Mouse (Mus musculus) hindbrain, embryonic 10.5 days (tissue): Measurements from ENCODE around the gene Reep6. TPM values are rescaled to one million over a fixed set of nuclear protein-coding genes. Genes with fewer than 3 reads are reported as not detected.
A peak's percentile ranks its signal among the peaks of the same experiment; 100 is the strongest.
"Not testable (repeated sequence)": the region's sequence is repeated elsewhere in the genome, so short reads cannot be mapped to it uniquely, and the experiment has no call there.

Experiments used
- DNase-seq: peaks from one replicate; pipeline ENCODE4 v3.0.0-alpha.2; 2017; ENCODE audit warnings: low spot score
- H3K27ac ChIP-seq: fragments of 300-500 bp; sonication (generic); 2 replicates; pipeline ENCODE4 v1.5.1; 2016; ENCODE audit warnings: mild to moderate bottlenecking, moderate library complexity
- H3K27me3 ChIP-seq: fragments of 300-500 bp; sonication (generic); 2 replicates; pipeline ENCODE4 v1.6.1; 2016; ENCODE audit warnings: mild to moderate bottlenecking; ENCODE audit not compliant: poor library complexity, insufficient read depth, severe bottlenecking
- H3K36me3 ChIP-seq: fragments of 300-500 bp; sonication (generic); 2 replicates; pipeline ENCODE4 v1.6.1; 2016; ENCODE audit warnings: mild to moderate bottlenecking, moderate library complexity
- H3K4me1 ChIP-seq: fragments of 300-500 bp; sonication (generic); replicated peaks from 2 replicates; pipeline ENCODE4 v1.6.1; 2016; ENCODE audit warnings: mild to moderate bottlenecking
- H3K4me3 ChIP-seq: fragments of 300-500 bp; sonication (generic); 2 replicates; pipeline ENCODE4 v1.5.1; 2016; ENCODE audit warnings: mild to moderate bottlenecking, moderate library complexity
- H3K9me3 ChIP-seq: fragments of 300-500 bp; sonication (generic); 2 replicates; pipeline ENCODE4 v1.6.1; 2016; ENCODE audit warnings: mild to moderate bottlenecking, moderate library complexity
- WGBS: fragments of 180-500 bp; shearing (Covaris S2); methylation state at CpG from one replicate; pipeline ENCODE4 v1.1.7; 2016; 5-methylcytosine and 5-hydroxymethylcytosine counted together
- polyA plus RNA-seq: library from polyadenylated mRNA; unstranded; fragments of >200 nt; fragmentation: Nextera tagmentation; extraction: Ambion mirVana; gene quantifications from 2 replicates; pipeline ENCODE4 v1.2.1, GENCODE M21; 2016

The Reep6 gene
- polyA plus RNA-seq, 1 experiment from 2014 or later, result 7.2 TPM

DNA sequence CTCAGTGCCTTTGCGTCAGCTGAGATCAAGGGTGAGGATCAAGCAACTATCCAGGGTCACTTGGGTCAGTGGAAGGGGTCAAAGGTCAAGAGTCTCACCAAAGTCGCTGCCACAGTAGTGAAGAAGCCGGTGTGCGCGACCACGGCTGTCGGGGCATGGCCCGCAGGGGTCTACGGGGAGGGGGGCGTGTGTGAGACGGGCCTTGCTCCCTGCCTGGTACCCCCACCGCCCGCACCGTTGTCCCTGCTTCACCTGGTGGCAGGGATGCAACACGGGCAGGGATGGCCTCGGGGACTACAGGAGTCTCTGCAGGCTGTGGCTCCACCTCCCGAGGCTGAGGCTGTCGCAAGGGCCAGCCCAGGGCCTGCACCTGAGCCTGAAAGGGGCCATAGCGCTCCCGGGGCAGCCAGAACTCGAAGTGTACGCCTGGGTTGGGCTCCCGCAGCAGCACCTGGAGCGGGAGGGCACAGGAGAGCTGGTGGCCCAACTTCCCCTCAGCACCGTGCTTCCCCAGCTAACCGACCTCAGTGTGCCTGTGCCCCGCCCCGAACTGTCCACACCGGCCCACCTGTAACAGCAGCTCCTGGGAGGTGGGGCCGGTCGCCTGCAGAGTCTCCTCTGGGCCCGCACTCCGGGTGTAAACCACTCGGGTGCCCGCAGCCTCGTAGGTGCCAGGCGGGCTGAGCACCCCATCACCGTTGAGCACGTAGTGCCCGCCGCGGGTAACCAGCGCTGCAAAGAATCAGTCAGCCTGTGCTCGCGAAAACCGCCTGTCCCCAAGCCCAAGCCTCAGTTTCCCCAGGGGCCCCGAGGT lies 11.9 kb downstream of the Reep6 start:
- H3K4me3 ChIP-seq, result peak overlapping the region; percentile 48
- peaks cover 90% of the 10 kb centered on the region for H3K27me3 ChIP-seq
- no peak for DNase-seq
- H3K9me3 ChIP-seq, result no peaks in the 10 kb centered on the region
- H3K36me3 ChIP-seq, result no peaks in the 10 kb centered on the region
- H3K27ac ChIP-seq, result peak overlapping the region; percentile 12; the same call in 1 of the 2 replicates
- peaks cover 55% of the 10 kb centered on the region for H3K4me1 ChIP-seq
- whole genome bisulfite sequencing, result 2% methylated on average over 47 of the region's 47 CpGs

- H3K27me3 ChIP-seq, result peaks cover 90% of the 10 kb centered on the region
- peak overlapping the region; percentile 48 for H3K4me3 ChIP-seq
- 3% methylated on average over 26 of the region's 26 CpGs for WGBS
- H3K27ac ChIP-seq, result no peak overlapping the region; the same call in 1 of the 2 replicates
- no peak for DNase-seq
- H3K36me3 ChIP-seq, result no peaks in the 10 kb centered on the region
- no peaks in the 10 kb centered on the region for H3K9me3 ChIP-seq
- peaks cover 57% of the 10 kb centered on the region for H3K4me1 ChIP-seq
Measured at GRCm38 (mm10) chr10:80342305-80342748, 12.6 kb downstream of the Reep6 start.

GRCm38 (mm10) chr10:80342749-80343424 lies 13.1 kb downstream of the Reep6 start:
- Histone ChIP-seq H3K4me1 (peaks cover 63% of the 10 kb centered on the region), H3K36me3 (no peaks in the 10 kb centered on the region), H3K9me3 (no peaks in the 10 kb centered on the region), H3K27me3 (peaks cover 93% of the 10 kb centered on the region), H3K27ac (no peak overlapping the region; the same call in 1 of the 2 replicates), H3K4me3 (peak overlapping the region; percentile 48)
- 1% methylated on average over 32 of the region's 33 CpGs for WGBS
- DNase-seq, result peak; percentile 79

- H3K36me3 ChIP-seq, result no peaks in the 10 kb centered on the region
- peaks cover 93% of the 10 kb centered on the region for H3K27me3 ChIP-seq
- H3K4me1 ChIP-seq, result peaks cover 69% of the 10 kb centered on the region
- peak overlapping the region; percentile 48 for H3K4me3 ChIP-seq
- H3K27ac ChIP-seq, result no peak overlapping the region
- H3K9me3 ChIP-seq, result no peaks in the 10 kb centered on the region
- 29% methylated on average over 13 of the region's 13 CpGs for WGBS
- DNase-seq, result no peak
Measured at GRCm38 (mm10) chr10:80343425-80343895, 13.7 kb downstream of the Reep6 start.

DNA sequence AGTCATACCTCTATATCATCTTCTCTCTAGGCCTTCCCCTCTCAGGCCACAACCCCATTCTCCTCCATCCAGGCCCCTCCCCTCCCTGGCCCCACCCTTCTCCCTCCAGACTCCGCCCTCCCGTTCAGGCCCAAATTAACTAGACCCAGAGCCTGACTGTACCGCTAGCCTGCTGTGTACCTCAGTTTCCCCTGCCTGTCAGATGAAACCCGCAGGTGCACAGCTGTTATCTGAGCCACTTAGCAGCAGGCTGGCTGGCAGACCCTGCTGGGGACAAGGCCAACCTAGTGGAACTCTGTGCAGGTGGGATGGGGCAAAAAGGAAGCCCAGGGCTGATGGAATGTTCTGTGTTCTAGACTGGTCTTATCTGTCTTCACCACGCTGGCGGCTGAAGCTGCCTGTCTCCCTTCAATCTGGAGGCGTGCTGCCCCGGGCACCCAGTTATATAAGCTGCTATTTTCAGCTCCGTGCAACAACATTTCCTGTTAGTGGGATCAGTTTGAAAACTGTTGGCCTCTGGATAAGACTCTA lies 14.4 kb downstream of the Reep6 start:
- 40% methylated on average over 9 of the region's 9 CpGs for WGBS

DNA sequence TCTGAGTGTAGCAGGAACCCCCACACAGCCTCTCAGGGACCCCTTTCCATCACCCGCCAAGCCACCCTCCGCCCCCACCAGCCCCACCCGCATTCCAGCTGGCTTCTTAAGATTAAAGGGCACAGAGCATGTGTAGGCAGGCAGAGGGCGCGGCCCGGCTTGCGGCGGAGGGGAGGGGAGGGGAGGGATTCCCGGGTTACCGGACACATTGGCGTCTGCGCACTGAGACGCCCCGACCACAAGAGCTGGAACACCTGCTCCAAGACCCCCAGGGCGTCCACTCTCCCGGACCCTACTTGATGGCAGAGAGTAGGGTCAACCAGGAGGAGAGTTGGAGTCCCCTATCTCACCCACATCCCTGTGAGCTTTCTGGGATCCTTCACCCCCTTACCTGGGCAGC lies 15.4 kb downstream of the Reep6 start:
- 0 out of 2 replicates have a peak overlapping the region, but pooled peaks have one; percentile 23 for H3K27ac ChIP-seq
- WGBS, result 1% methylated on average over 15 of the region's 16 CpGs
- peak overlapping the region; percentile 32 for H3K4me3 ChIP-seq

More for the DNA sequence above, 14.4 kb downstream of the Reep6 start:
- Histone ChIP-seq H3K9me3 (no peaks in the 10 kb centered on the region), H3K27me3 (peaks cover 99% of the 10 kb centered on the region), H3K4me3 (peak overlapping the region; percentile 32; the same call in 1 of the 2 replicates), H3K36me3 (no peaks in the 10 kb centered on the region), H3K4me1 (peaks cover 76% of the 10 kb centered on the region), H3K27ac (no peak overlapping the region)
- no peak for DNase-seq

DNA sequence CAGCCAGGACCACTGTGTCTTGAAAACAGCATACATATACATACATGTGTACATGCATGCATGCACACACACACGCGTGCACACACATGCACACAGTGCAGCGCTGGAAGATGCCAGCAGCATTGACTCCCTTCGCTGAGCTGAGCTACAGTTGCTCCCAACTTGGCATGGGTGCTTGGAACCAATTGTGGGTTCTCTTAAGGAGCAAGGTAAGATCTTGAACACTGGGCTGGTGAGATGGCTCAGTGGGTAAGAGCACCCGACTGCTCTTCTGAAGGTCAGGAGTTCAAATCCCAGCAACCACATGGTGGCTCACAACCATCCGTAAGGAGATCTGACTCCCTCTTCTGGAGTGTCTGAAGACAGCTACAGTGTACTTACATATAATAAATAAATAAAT lies 16.2 kb downstream of the Reep6 start:
- DNase-seq, H3K27ac ChIP-seq, H3K9me3 ChIP-seq, H3K4me3 ChIP-seq, H3K36me3 ChIP-seq: not testable (repeated sequence)
- Histone ChIP-seq H3K27me3 (peaks cover 100% of the 10 kb centered on the region), H3K4me1 (peaks cover 73% of the 10 kb centered on the region)
- 74% methylated on average over 6 of the region's 6 CpGs for WGBS

More for the DNA sequence above, 15.4 kb downstream of the Reep6 start:
- Histone ChIP-seq H3K27me3 (peaks cover 100% of the 10 kb centered on the region), H3K9me3 (no peaks in the 10 kb centered on the region), H3K4me1 (peaks cover 75% of the 10 kb centered on the region), H3K36me3 (no peaks in the 10 kb centered on the region)
- DNase-seq, result no peak

DNA sequence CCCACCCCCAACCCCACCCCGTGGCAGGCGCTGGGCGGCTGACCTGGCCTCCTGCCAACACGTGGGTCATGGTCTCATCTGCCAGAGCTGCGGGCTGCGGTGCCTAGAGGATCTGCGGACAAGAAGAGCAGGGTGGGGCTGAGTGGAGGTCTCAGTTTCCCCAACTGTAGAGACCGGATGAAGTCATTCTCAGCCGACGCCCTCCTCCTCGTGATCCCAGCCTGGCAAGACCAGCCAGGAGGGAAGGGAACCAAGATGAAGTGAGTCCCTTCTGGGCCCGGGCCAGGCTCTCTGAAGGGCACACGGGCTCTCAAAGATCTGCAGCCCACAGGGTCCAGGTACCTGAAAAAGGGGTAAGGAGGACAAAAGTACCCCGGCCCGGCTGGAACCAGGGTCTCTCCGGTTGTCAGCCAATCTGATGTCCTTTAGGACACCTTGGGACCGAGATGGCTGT lies 17.8 kb downstream of the Reep6 start:
- H3K4me3 ChIP-seq, result peak overlapping the region; percentile 45
- no peak overlapping the region for H3K27ac ChIP-seq
- 22% methylated on average over 17 of the region's 17 CpGs for WGBS

GRCm38 (mm10) chr10:80348244-80348781 lies 18.6 kb downstream of the Reep6 start, which contains the start of gene Adamtsl5:
Gene Adamtsl5, minus strand, starts transcription at chr10:80348412.
- Histone ChIP-seq H3K27ac (0 out of 2 replicates have a peak within 1 kb of the TSS, but pooled peaks have one; percentile 35), H3K4me1 (peaks cover 49% of the 10 kb centered on the region), H3K27me3 (peaks cover 100% of the 10 kb centered on the region), H3K4me3 (peak within 1 kb of the TSS; percentile 45), H3K9me3 (no peaks in the 10 kb centered on the region), H3K36me3 (no peaks in the 10 kb centered on the region)
- under 1% methylated on average over 42 of the region's 42 CpGs for WGBS
- peak; percentile 68 for DNase-seq

More for the DNA sequence above, 17.8 kb downstream of the Reep6 start:
- H3K9me3 ChIP-seq, result no peaks in the 10 kb centered on the region
- peaks cover 57% of the 10 kb centered on the region for H3K4me1 ChIP-seq
- H3K36me3 ChIP-seq, result no peaks in the 10 kb centered on the region
- no peak for DNase-seq
- peaks cover 100% of the 10 kb centered on the region for H3K27me3 ChIP-seq

DNA sequence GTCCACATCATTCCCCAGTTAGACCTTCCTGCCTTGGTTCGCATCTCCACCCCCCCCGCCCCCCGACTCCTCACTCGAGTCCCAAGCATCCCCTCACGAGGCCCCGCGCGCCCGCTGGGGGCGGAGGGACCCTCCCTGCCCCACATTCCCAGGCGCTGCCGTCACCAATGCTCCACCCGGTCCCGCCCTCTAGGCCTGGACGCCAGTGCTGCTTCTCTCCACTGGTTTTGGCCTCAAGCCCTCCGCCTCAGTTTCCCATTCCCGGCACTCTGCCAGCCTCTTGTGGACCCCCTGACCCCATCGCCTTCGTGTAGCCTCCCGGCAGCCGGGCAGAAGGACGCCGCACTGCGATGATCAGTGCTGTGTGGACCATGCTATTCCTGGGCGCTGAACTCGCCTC lies 19.2 kb downstream of the Reep6 start:
- DNase-seq, result no peak
- Histone ChIP-seq H3K4me3 (peak overlapping the region; percentile 45), H3K9me3 (no peaks in the 10 kb centered on the region), H3K4me1 (peaks cover 42% of the 10 kb centered on the region), H3K27me3 (peaks cover 100% of the 10 kb centered on the region), H3K27ac (no peak overlapping the region), H3K36me3 (no peaks in the 10 kb centered on the region)
- 16% methylated on average over 26 of the region's 26 CpGs for WGBS

- peak overlapping the region; percentile 11; the same call in 1 of the 2 replicates for H3K4me3 ChIP-seq
- 3% methylated on average over 7 of the region's 7 CpGs for WGBS
- no peaks in the 10 kb centered on the region for H3K9me3 ChIP-seq
- peaks cover 31% of the 10 kb centered on the region for H3K4me1 ChIP-seq
- H3K27me3 ChIP-seq, result peaks cover 100% of the 10 kb centered on the region
- peak; percentile 89 for DNase-seq
- H3K36me3 ChIP-seq, result no peaks in the 10 kb centered on the region
- no peak overlapping the region for H3K27ac ChIP-seq
Measured at GRCm38 (mm10) chr10:80350292-80350691, 20.5 kb downstream of the Reep6 start.

DNA sequence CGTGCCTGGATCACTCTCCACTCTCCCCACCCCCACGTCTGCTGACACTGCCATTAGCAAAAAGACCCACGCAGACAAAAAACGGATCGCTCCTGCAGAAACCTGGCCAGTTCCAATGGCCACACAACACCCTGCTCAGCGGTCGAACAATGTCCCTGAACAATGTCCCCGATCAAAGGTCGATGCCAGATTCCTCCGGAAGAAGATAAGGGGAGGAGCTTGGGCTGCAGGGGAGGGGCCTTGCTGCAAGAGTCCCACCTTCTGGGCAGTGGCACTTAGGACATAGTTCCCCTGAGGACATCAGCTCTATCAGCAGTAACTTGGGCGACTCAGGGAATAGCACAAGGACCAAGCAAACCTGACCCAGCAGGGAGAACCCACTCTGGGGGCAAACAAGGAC lies 22.1 kb downstream of the Reep6 start:
- no peak for DNase-seq
- Histone ChIP-seq H3K27me3 (peaks cover 100% of the 10 kb centered on the region), H3K27ac (no peak overlapping the region), H3K4me1 (peaks cover 43% of the 10 kb centered on the region), H3K9me3 (no peaks in the 10 kb centered on the region), H3K36me3 (no peaks in the 10 kb centered on the region), H3K4me3 (no peak overlapping the region)
- 23% methylated on average over 11 of the region's 11 CpGs for WGBS
